Mouse (Mus musculus) cerebral cortex, adult 2 months (tissue): ENCODE results near the gene Pfn3.

Source experiments
- WGBS: fragments of 180-500 bp; shearing (Covaris S2); methylation state at CpG from one replicate; pipeline ENCODE4 v1.1.7; 2018; 5-methylcytosine and 5-hydroxymethylcytosine counted together

Gene Pfn3

DNA sequence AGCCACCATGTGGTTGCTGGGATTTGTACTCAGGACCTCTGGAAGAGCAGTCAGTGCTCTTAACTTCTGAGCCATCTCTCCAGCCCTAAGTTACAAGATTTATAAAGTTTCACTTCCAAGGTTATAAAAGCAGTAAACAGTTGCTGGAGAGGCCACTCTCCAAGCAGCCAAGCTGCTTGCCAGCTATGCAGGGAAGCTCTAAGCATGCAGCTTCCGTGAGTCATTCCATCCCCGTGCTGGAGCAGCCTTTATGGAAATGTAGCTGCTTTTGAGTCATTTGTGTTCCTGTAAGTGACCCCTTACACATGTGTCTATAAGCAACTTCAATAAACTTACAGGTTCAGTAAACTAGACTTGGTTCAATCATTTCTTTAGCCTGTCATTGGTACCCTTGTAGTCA lies 15.5 kb upstream of the Pfn3 start:
- 65% methylated on average over 2 of the region's 2 CpGs for WGBS

DNA sequence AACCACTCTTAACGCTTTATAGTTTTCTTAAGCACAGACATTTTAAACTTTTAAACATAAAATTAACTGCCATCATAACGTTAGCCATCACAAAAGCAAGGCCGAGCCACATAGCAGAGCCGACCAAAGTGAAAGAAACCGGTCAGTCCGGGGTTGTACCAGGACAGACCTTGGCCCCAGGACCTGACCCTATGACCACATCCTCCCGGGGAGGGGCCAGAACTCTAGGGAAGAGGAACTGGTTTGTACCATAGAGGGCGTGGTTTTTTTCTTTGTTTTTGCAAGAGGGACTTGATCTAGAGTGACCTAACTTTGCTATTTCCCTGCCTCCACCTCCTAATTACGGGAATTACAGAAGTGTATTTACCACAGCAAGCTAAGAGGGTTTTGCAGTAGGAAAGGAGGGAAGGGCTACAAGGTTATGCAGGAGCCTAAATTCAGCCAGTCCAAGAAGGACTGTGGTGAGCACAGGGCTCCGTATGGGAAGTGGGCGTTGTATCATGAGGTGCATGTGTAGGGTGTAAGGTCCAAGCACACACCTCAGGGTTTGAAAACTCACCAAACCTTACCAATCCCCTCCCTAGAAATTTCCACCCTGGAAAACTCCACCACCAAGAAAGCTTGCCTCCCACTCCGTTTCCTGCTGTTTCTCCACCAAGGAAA lies 14.3 kb upstream of the Pfn3 start:
- 78% methylated on average over 12 of the region's 12 CpGs for WGBS

DNA sequence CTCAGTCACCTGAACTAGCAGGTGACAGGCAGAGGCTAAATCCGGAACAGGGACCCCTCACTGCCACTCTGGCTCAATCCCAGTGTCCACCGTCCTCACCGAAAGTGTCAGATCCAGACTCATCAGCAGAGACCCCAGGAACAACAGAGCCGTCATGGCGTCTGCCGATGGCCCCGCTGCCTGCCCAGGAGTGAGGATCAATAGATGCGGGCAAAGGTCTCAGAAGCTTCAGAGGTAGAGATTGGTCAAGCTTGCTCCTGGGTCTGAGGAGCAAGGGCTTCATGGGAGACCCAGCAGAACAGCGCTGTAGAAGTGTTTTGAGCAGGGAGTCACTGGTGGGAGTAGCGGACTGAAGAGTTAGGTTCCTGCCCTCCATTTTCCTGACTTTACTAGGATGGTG lies 11.6 kb upstream of the Pfn3 start, which contains the start of gene F12:
Gene F12, minus strand, starts transcription at position 181 of the 400 bp plus-strand sequence.
- 93% methylated on average over 10 of the region's 10 CpGs for WGBS

GRCm38 (mm10) chr13:55420933-55421800 lies 6.1 kb upstream of the Pfn3 start:
- 8% methylated on average over 35 of the region's 35 CpGs for WGBS

DNA sequence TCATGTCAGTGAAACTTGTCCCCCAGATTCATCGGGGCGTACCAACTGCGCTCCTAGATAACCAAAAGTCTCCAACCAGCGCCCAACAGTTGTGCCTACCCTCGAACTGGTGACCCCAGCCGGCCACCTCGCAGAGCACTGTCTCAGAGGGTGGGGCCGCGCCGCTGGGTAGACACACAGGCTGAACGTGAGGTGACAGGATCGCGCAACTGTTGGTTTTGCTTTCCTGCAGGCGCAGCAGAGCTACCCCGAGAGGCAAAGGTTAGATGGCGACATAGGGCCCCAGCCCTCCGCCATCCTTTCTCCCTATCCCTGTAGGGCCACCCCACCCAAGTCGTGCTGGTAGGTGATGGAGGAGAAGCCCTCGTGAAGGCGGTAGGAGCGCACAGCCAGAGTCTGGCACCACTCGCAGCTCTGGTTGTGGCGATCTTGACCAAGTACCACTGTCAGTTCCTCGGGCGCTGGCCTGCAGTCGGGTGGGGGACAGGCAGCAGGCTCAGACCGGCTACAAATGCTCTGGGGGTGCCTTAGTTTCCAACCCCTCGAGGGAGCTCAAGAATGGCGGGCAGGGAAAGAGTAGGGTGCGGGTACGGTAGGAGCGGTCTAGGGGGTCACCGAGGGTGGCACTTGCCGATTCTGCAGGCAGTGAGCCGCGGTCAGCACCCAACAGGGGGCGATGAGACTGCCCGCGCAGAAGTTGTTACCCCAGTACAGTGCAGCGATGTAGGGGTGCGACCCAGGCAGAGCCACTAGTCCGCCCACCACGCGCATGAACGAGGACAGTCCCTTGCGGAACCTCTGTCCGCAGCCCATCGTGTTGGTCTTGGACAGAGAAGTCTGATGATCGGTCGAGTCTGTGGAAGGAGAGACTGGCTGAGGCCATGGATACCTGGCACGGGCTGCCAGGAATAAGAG lies 5.2 kb upstream of the Pfn3 start:
- WGBS, result 39% methylated on average over 51 of the region's 51 CpGs

- WGBS, result 78% methylated on average over 5 of the region's 5 CpGs
Measured at GRCm38 (mm10) chr13:55419142-55419541, 4.1 kb upstream of the Pfn3 start.

DNA sequence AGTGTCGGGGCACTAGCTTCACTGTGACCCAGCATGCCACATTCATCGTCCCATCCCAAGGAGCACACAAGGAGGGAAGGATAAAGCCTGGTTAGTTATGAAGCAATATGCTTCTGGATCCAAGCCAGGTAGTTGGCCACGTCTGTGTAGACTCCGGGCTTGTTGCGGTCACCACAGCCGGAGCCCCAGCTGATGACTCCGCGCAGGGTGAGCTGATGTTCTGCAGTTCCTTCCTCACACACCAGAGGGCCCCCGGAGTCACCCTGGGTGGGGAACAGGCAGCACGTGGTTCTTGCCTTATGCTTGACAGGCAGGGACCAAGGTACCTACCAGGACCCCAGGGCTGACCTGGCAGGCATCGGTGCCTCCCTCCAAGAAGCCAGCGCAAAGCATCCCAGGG lies 3.0 kb upstream of the Pfn3 start:
- WGBS, result 13% methylated on average over 12 of the region's 12 CpGs

DNA sequence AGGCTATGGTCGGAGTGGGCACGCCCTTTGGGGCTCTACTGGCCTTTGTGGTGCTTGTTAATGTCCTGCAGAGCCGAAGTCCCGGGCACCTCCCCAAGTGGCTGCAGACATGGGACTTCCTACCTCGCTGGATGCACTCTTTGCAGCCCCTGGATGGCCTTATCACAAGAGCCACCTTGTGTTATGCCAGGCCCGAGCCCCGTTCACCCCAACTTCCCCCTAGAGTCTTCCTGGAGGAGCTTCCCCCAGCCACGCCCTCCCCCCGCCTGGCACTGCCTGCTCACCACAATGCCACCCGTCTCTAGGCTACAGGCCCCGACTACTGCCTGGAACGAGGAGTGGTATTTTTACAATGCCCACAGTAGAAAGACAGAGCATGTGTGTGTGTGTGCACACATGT lies 1.7 kb downstream of the Pfn3 start:
- 89% methylated on average over 12 of the region's 12 CpGs for WGBS

GRCm38 (mm10) chr13:55412643-55413307 lies 2.3 kb downstream of the Pfn3 start:
- 90% methylated on average over 13 of the region's 13 CpGs for WGBS

DNA sequence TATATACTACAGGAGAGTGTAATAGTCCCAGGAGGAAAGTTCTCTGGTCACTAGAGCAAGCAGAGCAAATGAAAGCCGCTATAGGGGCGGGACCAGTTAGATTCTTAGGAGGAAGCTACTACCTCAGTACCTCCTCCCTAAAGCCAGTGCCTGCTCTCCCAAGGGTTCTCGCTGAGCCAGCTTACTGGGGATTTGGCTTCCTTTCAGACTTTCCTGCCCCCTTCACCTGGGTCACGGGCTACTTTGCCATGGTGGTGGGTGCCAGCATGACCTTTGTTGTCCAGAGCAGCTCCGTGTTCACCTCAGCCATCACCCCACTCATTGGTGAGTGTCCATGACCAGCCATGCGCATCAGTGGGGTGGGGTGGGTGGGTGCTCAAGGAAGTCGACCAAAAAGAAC lies 3.2 kb downstream of the Pfn3 start:
- 86% methylated on average over 7 of the region's 7 CpGs for WGBS

DNA sequence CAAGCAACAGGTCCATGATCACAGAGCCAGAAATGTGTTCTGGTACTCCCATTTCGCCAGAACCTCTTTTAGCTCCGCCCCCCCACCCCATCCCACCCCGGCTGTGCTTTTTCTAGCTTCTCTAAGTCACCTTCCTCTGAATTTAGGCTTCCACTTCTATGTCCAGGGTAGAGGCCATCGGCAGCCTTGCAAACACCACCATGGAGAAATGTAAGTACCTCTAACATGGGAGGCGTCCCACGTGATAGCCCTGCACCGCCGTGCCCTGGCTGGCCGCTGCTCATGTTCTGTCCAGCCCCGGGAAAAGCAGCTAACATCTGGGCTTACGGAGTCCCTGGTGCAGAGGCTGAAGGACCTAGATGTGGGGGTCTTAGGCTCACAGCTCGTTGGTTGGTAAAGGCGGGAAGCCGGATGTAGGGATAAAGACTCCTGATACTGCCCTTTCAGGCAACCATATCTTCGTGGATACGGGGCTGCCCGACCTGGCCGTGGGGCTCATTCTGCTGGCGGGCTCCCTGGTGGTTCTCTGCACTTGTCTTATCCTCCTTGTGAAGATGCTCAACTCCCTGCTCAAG lies 6.4 kb downstream of the Pfn3 start:
- WGBS, result 88% methylated on average over 19 of the region's 19 CpGs

GRCm38 (mm10) chr13:55407341-55407740 lies 7.7 kb downstream of the Pfn3 start:
- WGBS, result 88% methylated on average over 4 of the region's 4 CpGs

- 32% methylated on average over 13 of the region's 13 CpGs for WGBS
Measured at GRCm38 (mm10) chr13:55405783-55406390, 9.1 kb downstream of the Pfn3 start.

- WGBS, result 10% methylated on average over 11 of the region's 11 CpGs
Measured at GRCm38 (mm10) chr13:55404853-55405782, 9.9 kb downstream of the Pfn3 start.

GRCm38 (mm10) chr13:55403935-55404852 lies 10.8 kb downstream of the Pfn3 start:
- WGBS, result 26% methylated on average over 15 of the region's 15 CpGs

DNA sequence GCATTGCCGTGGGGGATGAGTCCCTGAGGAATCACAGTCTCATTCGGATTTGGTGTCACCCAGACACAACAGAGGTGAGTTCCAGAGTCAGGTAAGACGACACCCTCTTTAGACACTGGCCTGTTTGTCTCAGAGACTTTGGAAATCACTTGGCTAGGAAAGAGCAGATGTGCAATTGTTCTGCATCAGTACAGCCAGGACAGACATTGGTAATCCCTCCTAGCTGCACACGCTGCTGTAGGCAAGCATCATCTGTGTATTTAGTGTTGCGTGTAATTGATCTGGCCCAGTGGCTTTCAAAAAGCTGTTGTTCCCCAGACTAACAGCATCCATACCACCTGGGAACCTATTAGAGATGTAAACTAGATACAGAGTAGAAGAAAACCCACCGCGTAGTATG lies 11.8 kb downstream of the Pfn3 start:
- WGBS, result 88% methylated on average over 7 of the region's 7 CpGs

DNA sequence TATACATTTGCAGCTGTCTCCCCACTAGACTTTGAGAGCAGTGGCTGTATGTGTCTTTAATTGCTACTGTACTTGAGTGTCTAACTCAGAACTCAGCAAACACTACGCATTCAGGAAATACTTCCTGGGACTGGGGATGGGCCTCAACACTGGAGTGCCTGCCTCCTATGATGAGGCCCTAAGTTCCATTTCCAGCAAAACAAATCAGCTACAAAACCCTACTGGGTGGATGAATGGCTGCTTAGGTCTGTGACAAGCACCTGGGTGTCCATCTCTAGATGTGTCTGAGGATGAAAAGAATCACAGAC lies 15.0 kb downstream of the Pfn3 start:
- 80% methylated on average over 1 of the region's 1 CpGs for WGBS

DNA sequence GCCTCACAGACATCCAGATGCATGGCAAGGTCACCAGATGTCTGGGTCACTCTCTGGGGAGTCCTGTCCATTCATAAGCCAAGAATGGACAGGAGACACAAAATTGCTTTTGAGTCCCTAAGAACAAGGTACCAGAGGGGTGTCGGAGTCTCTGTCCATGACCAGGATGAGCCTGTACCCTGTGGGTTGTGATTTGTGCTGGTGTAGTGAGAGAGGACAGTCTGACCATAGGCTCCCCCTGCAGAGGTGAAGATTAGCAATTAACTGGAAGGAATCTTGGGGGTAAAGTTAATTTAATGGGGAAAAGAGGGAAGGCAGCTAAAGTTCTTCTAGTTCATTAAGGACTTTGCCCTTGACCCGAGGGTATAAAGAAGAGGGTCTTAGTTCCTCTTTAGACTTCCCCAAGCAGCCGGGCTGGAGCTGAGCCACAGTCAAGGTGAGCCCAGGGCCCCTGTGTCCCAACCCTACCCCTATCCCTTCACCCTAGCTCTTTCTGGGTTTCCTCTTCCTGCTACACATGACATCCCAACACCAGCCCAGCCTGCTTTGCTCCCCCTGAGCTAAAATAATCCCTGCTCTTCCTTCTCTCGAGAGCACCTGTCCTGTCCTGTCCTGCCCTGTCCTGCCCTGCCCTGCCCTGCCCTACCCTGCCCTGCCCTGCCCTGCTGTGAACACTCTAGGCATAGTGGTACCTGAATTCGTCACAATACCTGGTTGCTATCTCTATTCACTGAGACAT lies 15.6 kb downstream of the Pfn3 start:
- WGBS, result 72% methylated on average over 5 of the region's 5 CpGs
